Mouse (Mus musculus) cortical plate, adult 2 months (tissue): ENCODE measurements around the gene Fgfr2.

Source experiments
- CTCF ChIP-seq: fragments of 200-500 bp; IDR thresholded peaks from 2 replicates; pipeline ENCODE4 v1.5.1; 2011; ENCODE audit warnings: mild to moderate bottlenecking, control low read depth, low read length; ENCODE audit not compliant: insufficient read depth; ENCODE audit errors: extremely low read depth
- POLR2A ChIP-seq: fragments of 200-500 bp; IDR thresholded peaks from 2 replicates; pipeline ENCODE4 v1.6.1; 2011; ENCODE audit warnings: mild to moderate bottlenecking, low read length, control low read depth; ENCODE audit not compliant: insufficient read depth; ENCODE audit errors: extremely low read depth

DNA sequence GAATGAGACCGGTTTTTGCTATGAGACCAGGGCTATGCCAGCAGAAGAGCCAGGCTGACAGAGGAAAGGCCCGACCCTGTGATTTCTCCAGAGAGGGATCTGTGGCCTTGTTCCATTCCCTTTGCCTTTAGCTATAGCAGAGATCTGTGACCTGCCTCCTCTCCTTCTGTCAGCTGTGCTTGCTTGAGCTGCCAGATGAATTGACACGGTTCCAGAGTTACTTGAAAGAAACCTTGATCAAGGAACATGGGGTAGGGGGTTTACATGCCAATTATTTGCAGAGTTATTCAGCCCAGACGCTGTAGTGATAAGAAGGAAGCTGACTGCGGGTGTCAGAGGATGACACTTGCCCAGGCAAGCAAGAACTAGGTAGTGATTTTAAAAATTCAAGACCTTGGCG, 2525.6 kb downstream of the Fgfr2 start:
- TF ChIP-seq CTCF (no peak), POLR2A (no peak)
